ENCODE assay signal across 23 mouse cellular contexts in the genomic region with DNA sequence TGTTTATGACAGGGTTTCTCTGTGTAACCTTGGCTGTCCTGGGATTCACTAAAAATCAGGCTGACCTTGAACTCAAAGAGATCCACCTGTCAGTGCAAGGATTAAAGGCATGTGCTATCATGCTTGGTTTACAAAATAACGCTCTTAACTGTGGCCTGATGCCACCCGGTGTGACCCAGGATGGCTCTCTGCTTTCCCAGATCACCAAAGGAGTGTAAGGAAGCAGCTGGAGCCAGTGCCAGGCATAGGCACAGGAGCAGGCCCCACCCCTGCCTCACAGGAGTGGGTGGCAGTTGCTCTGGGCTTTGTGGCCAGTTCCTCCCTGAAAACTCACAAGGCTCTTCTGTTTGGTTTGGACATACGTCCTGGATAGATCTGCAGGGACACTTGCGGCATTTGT. TPM values are rescaled to one million over a fixed set of nuclear protein-coding genes. Genes with fewer than 3 reads are reported as not detected.
"Had no signal": no experiment of that assay in that cellular context is flagged by ENCODE, and none has a peak within 500 bp of the region (broad histone marks: within the 10 kb centered on the region; RNA-seq: fewer than 3 reads in every experiment).

No protein-coding gene starts in this region.

- H3K27ac ChIP-seq: kidney, postnatal 0 days; limb, embryonic 15.5 days; midbrain, embryonic 13.5 days; neural tube, embryonic 13.5 days had no signal

- H3K4me2 ChIP-seq: limb, embryonic 15.5 days; midbrain, embryonic 13.5 days; neural tube, embryonic 13.5 days had no signal

- ATAC-seq: midbrain, embryonic 13.5 days had no signal

- H3K36me3 ChIP-seq: limb, embryonic 15.5 days; midbrain, embryonic 13.5 days; neural tube, embryonic 13.5 days had no signal

- DNase-seq: kidney, adult 11 months; kidney, adult 9 months; kidney, postnatal 36 days; layer of hippocampus, adult 9-11 months; layer of hippocampus, postnatal 36 days; lung, adult 18-20 months; retina, postnatal 1 day; right cerebral cortex, postnatal 25 days; spleen, adult 18-20 months; thymus, postnatal 36 days had no signal

- H3K4me1 ChIP-seq: midbrain, embryonic 13.5 days; neural tube, embryonic 13.5 days had no signal

- H3K4me3 ChIP-seq: limb, embryonic 15.5 days; midbrain, embryonic 13.5 days; neural tube, embryonic 13.5 days had no signal

- H3K9ac ChIP-seq: limb, embryonic 15.5 days; midbrain, embryonic 13.5 days; neural tube, embryonic 13.5 days had no signal

- H3K9me3 ChIP-seq: limb, embryonic 15.5 days; midbrain, embryonic 13.5 days; neural tube, embryonic 13.5 days had no signal

RNA-seq across cellular contexts. Expression of gene Gm19345, which starts 11.4 kb away (rescaled TPM):
- total RNA-seq: megakaryocyte-erythroid progenitor cell, adult 5-6 weeks; monocyte, adult 5-6 weeks had no signal
- polyA plus RNA-seq: kidney, postnatal 0 days; limb, embryonic 11.5 days; limb, embryonic 15.5 days; stomach, embryonic 14.5 days; thymus, postnatal 0 days had no signal

RNA-seq across cellular contexts. Expression of gene Bcl3, which starts 17.8 kb away (rescaled TPM):
- total RNA-seq: megakaryocyte-erythroid progenitor cell, adult 5-6 weeks had no signal

RNA-seq across cellular contexts. Expression of gene Ceacam16, which starts 20.7 kb away (rescaled TPM):
- total RNA-seq: layer of hippocampus, adult 18-20 months; layer of hippocampus, postnatal 36 days; left cerebral cortex, adult 8-10 months; left cerebral cortex, postnatal 25 days; megakaryocyte-erythroid progenitor cell, adult 5-6 weeks; monocyte, adult 5-6 weeks had no signal
- polyA plus RNA-seq: kidney, postnatal 0 days; limb, embryonic 11.5 days; limb, embryonic 15.5 days; lung, embryonic 16.5 days; stomach, embryonic 14.5 days had no signal

RNA-seq across cellular contexts. Expression of gene Cblc, which starts 43.8 kb away (rescaled TPM):
- total RNA-seq: layer of hippocampus, adult 18-20 months; layer of hippocampus, postnatal 36 days; left cerebral cortex, adult 8-10 months; left cerebral cortex, postnatal 25 days; megakaryocyte-erythroid progenitor cell, adult 5-6 weeks; monocyte, adult 5-6 weeks had no signal
- polyA plus RNA-seq: neural tube, embryonic 13.5 days had no signal

RNA-seq across cellular contexts. Expression of gene Ceacam19, which starts 47.4 kb away (rescaled TPM):
- total RNA-seq: layer of hippocampus, adult 18-20 months; layer of hippocampus, postnatal 36 days; left cerebral cortex, adult 8-10 months; left cerebral cortex, postnatal 25 days; megakaryocyte-erythroid progenitor cell, adult 5-6 weeks had no signal
- polyA plus RNA-seq: limb, embryonic 11.5 days; lung, embryonic 16.5 days; midbrain, embryonic 13.5 days; neural tube, embryonic 13.5 days had no signal
